Mouse (Mus musculus): ENCODE measurements around the gene Zfp2.

Gene Zfp2

GRCm38 (mm10) chr11:50850989-50851601 is 64.9 kb downstream of the Zfp2 start:
- peak; percentile 19 for DNase-seq

DNA sequence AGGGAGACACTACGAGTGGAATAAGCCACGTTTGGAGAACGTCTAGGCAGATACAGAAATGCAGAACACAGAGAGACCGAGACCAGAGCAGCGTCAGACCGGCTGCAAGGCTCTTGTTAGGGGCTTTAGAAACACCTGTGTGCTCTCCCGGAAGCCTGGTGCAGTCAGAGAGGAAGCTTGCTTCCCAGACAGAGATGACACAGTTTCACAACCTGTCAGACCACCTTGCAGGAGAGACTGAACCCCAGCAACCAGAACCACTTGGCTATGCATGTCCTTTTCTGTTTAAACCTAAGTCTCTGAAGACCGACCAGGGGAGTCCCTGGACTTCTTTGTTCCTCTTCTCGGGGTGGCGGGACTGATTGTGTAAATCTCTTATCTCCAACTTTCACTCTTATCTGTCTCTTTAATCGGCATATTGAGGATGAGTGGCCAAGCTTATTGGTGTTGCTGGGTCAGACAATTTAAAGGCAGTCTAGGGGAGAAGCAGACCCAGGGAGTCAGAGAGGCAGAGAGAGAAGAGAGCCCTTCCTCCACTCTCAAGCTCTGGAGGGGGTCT is 65.7 kb downstream of the Zfp2 start, which contains the start of gene Grm6:
Gene Grm6, plus strand, starts transcription at position 509 of the 559 bp plus-strand sequence.
- no peak for DNase-seq

DNA sequence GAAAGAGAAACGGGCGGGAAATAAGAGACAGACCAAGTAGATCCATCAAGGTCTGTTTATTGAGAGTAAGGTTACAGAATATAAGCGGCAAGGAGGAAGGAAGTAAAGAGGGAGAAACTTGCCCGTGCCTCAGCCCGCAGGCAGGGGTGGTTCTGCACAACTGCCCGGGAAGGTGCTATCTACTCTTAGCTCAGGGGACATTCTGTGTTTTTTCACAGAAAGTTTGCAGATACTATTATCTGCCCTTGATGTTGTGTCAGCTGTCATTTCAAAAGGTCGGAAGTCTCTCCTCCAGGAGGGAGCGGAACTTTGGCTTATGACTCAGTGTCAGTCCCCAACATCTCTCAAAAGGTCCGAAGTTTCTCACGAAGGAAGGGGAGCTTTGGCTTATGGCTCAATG is 66.7 kb downstream of the Zfp2 start:
- DNase-seq = no peak

Data from kidney, postnatal 14 days (tissue).